Mouse (Mus musculus) C2C12 (cell line): Measurements from ENCODE around the gene Sufu. TPM values are rescaled to one million over a fixed set of nuclear protein-coding genes. Genes with fewer than 3 reads are reported as not detected.

Experiments
- H3K27me3 ChIP-seq: one replicate; pipeline ENCODE4 v1.6.1; 2011; ENCODE audit not compliant: control insufficient read depth, insufficient read depth, insufficient read length
- H3K36me3 ChIP-seq: one replicate; pipeline ENCODE4 v1.6.1; 2011; ENCODE audit not compliant: control insufficient read depth, insufficient read depth
- H3K4me3 ChIP-seq: one replicate; pipeline ENCODE4 v1.5.1; 2011; ENCODE audit warnings: mild to moderate bottlenecking, control low read depth; ENCODE audit not compliant: poor library complexity, insufficient read depth, severe bottlenecking
- H3K79me2 ChIP-seq: one replicate; pipeline ENCODE4 v1.6.1; 2011; ENCODE audit not compliant: control insufficient read depth, insufficient read depth
- H3K79me3 ChIP-seq: one replicate; pipeline ENCODE4 v1.6.1; 2011; ENCODE audit warnings: low read depth, control low read depth
- H3ac ChIP-seq: one replicate; pipeline ENCODE3; 2011; ENCODE audit warnings: low read depth; ENCODE audit not compliant: control insufficient read depth, insufficient read length
- CEBPB ChIP-seq: IDR thresholded peaks from one replicate; pipeline ENCODE4 v1.6.1; 2011; ENCODE audit warnings: low read depth, mild to moderate bottlenecking, control low read depth, moderate library complexity
- CTCF ChIP-seq: IDR thresholded peaks from one replicate; pipeline ENCODE4 v1.5.1; 2011; ENCODE audit not compliant: control insufficient read depth, insufficient read depth, insufficient read length
- FOSL1 ChIP-seq: IDR thresholded peaks from one replicate; pipeline ENCODE4 v1.8.0; 2011; ENCODE audit warnings: mild to moderate bottlenecking, low read length; ENCODE audit not compliant: poor library complexity, insufficient read depth, severe bottlenecking
- MAX ChIP-seq: IDR thresholded peaks from one replicate; pipeline ENCODE4 v1.6.1; 2011; ENCODE audit warnings: mild to moderate bottlenecking, control low read depth
- MYOD1 ChIP-seq: IDR thresholded peaks from one replicate; pipeline ENCODE4 v1.6.1; 2011; ENCODE audit warnings: low read depth; ENCODE audit not compliant: control insufficient read depth, insufficient read length
- MYOG ChIP-seq: IDR thresholded peaks from one replicate; pipeline ENCODE4 v1.6.1; 2011; ENCODE audit not compliant: control insufficient read depth, insufficient read length; ENCODE audit errors: extremely low read depth
- USF1 ChIP-seq: IDR thresholded peaks from one replicate; pipeline ENCODE4 v1.6.1; 2011; ENCODE audit warnings: low read depth, mild to moderate bottlenecking, control low read depth, moderate library complexity
- polyA plus RNA-seq: library from polyadenylated mRNA; unstranded; fragments of >200 nt; fragmentation: generic; extraction: Trizol; gene quantifications from one replicate; pipeline ENCODE4 v1.2.1, GENCODE M21; 2012; ENCODE audit warnings: missing spikeins

Sufu gene
- polyA plus RNA-seq, 1 experiment = 17.8 TPM

DNA sequence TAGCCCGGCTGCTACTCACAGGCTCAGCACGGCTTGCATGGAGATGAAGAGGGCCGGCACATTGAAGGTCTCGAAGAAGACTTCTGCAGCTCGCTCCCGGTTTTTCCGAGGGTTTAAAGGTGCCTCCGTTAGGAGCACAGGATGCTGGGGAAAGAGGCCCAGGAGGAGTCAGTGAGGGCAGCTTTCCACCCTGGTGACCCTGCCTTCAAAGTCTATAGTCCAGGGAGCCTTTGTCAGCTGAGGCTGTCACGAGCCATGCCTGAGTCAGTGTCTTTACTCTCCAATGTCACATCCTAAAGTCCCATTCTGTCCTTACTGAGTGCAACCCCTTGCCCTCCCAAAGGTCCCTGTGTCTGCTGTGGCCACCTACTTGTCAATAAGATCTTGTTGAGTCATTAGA lies 14.4 kb upstream of the Sufu start:
- Histone ChIP-seq H3K36me3 (peaks cover 65% of the 10 kb centered on the region), H3ac (no peak overlapping the region), H3K4me3 (no peak overlapping the region), H3K79me3 (peaks cover 1% of the 10 kb centered on the region), H3K27me3 (no peaks in the 10 kb centered on the region), H3K79me2 (peaks cover 5% of the 10 kb centered on the region)
- TF ChIP-seq MAX (no peak), MYOG (no peak), CTCF (no peak), CEBPB (no peak)

DNA sequence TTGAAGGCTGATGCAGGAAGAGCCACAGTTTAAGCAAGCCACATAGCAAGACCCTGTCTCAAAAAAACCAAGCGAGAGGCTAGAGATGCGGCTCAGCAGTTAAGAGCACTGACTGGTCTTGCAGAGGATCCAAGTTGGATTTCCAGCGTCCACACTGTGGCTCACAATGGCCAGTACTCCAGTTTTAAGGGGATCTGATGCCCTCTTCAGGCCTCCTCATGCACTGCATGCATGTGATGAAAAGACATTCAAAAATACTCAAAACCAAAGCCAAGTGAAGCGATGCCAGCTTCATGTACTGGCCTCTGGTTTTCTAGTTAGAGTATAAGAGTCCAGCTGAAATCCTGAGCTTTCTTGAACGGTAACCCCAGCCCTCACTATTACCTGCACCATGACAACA lies 6.8 kb upstream of the Sufu start:
- H3K36me3 ChIP-seq = peaks cover 26% of the 10 kb centered on the region
- H3K79me3 ChIP-seq = peaks cover 64% of the 10 kb centered on the region
- H3K4me3 ChIP-seq = no peak overlapping the region
- no peak for TF ChIP-seq USF1
- TF ChIP-seq MAX = no peak
- no peak for TF ChIP-seq MYOG
- no peak for TF ChIP-seq CEBPB
- TF ChIP-seq FOSL1 = no peak
- no peak for TF ChIP-seq MYOD1
- TF ChIP-seq CTCF = no peak
- no peak overlapping the region for H3ac ChIP-seq
- peaks cover 81% of the 10 kb centered on the region for H3K79me2 ChIP-seq
- H3K27me3 ChIP-seq = no peaks in the 10 kb centered on the region

DNA sequence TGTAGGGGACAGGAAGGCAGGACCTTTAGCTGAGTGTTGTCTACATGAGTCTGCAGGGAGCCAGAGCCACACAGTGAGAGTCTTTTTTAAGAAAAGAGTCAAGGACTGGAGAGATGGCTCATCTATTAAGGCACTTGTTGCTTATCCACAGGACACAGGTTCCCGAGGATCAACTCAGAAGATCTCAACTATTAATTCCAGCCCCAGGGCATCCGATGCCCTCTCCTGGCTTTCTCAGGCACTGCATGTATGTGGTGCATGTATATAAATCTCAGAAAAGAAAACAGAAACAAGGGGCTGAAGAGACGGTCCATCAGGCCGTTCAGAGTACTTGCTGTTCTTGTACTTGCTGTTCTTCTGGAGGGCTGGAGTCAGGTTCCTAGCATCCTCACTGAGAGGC lies 4.7 kb upstream of the Sufu start:
- Histone ChIP-seq H3ac (no peak overlapping the region), H3K27me3 (no peaks in the 10 kb centered on the region), H3K36me3 (peaks cover 16% of the 10 kb centered on the region), H3K79me3 (peaks cover 63% of the 10 kb centered on the region), H3K79me2 (peaks cover 80% of the 10 kb centered on the region), H3K4me3 (no peak overlapping the region)
- TF ChIP-seq FOSL1 (no peak), MYOG (no peak), MAX (no peak), CEBPB (no peak)

DNA sequence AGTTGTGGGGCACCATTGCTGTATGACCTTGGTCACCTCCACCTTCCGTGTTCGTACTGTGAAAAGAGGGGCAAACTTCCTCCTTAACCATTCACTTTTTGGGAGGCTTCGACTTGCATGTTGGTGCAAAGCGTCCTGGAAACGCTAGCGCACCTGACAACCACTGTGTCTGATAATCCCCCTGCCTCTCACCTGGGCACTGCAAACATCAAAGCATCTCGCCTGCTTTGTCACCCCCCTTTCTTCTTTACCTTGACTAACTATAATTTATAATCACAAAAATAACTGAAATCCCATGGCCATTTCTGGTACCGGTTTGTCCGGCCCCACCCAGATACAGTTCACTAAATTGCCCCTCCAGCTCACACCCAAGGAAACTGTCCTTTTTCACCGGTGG lies 2.0 kb upstream of the Sufu start:
- Histone ChIP-seq H3K79me2 (peaks cover 80% of the 10 kb centered on the region), H3ac (peak overlapping the region; percentile 75), H3K79me3 (peaks cover 69% of the 10 kb centered on the region), H3K4me3 (peak overlapping the region; percentile 72), H3K36me3 (peaks cover 7% of the 10 kb centered on the region), H3K27me3 (no peaks in the 10 kb centered on the region)
- TF ChIP-seq MYOD1 (no peak), MYOG (no peak), FOSL1 (no peak), CEBPB (no peak), USF1 (no peak), CTCF (no peak), MAX (no peak)

- TF ChIP-seq USF1 (no peak), MAX (peak; percentile 18), CTCF (no peak)
Observed at GRCm38 (mm10) chr19:46395109-46396009, 1.3 kb upstream of the Sufu start, which contains the start of gene Actr1a. Gene Actr1a (minus strand): TSS chr19:46395748.

GRCm38 (mm10) chr19:46396109-46396508 lies 587 bp upstream of the Sufu start:
- Histone ChIP-seq H3K36me3 (peaks cover 11% of the 10 kb centered on the region), H3K4me3 (peak overlapping the region; percentile 72), H3K27me3 (no peaks in the 10 kb centered on the region), H3ac (peak overlapping the region; percentile 37), H3K79me3 (peaks cover 65% of the 10 kb centered on the region), H3K79me2 (peaks cover 80% of the 10 kb centered on the region)
- TF ChIP-seq MYOD1 = no peak
- no peak for TF ChIP-seq FOSL1
- no peak for TF ChIP-seq MYOG
- no peak for TF ChIP-seq CEBPB
- no peak for TF ChIP-seq USF1
- TF ChIP-seq CTCF = no peak
- TF ChIP-seq MAX = no peak

More at GRCm38 (mm10) chr19:46395109-46396009, 1.3 kb upstream of the Sufu start, which contains the start of gene Actr1a:
- Histone ChIP-seq H3K27me3 (no peaks in the 10 kb centered on the region), H3K79me3 (peaks cover 65% of the 10 kb centered on the region), H3K36me3 (peaks cover 7% of the 10 kb centered on the region), H3K79me2 (peaks cover 80% of the 10 kb centered on the region), H3ac (peak within 1 kb of the TSS; percentile 89), H3K4me3 (peak within 1 kb of the TSS; percentile 72)
